Mouse (Mus musculus) midbrain, embryonic 14.5 days (tissue): ENCODE results near the gene Gm45716. TPM values are rescaled to one million over a fixed set of nuclear protein-coding genes. Genes with fewer than 3 reads are reported as not detected.
A peak's percentile ranks its signal among the peaks of the same experiment; 100 is the strongest.

Experiments used
- ATAC-seq: fragments of 200-750 bp; cut with Nextera tagmentation; 2 replicates; pipeline ENCODE4 v1.8.0; 2017; ENCODE audit warnings: moderate number of reproducible peaks, moderate library complexity; ENCODE audit not compliant: low FRiP score, low TSS enrichment
- DNase-seq: peaks from one replicate; pipeline ENCODE4 v3.0.0-alpha.2; 2015
- H3K27ac ChIP-seq: fragments of 300-500 bp; sonication (generic); replicated peaks from 2 replicates; pipeline ENCODE4 v1.5.1; 2014; ENCODE audit warnings: mild to moderate bottlenecking, low read depth, low read length, moderate library complexity
- H3K27me3 ChIP-seq: fragments of 300-500 bp; sonication (generic); 2 replicates; pipeline ENCODE4 v1.6.1; 2014; ENCODE audit warnings: low read length, control low read depth, mixed read lengths; ENCODE audit not compliant: control insufficient read depth, insufficient read depth
- H3K36me3 ChIP-seq: fragments of 300-500 bp; sonication (generic); 2 replicates; pipeline ENCODE4 v1.6.1; 2014; ENCODE audit warnings: low read length, control low read depth; ENCODE audit not compliant: control insufficient read depth, insufficient read depth
- H3K4me1 ChIP-seq: fragments of 300-500 bp; sonication (generic); 2 replicates; pipeline ENCODE4 v1.6.1; 2014; ENCODE audit warnings: mild to moderate bottlenecking, antibody characterized with exemption, low read length, control low read depth; ENCODE audit not compliant: control insufficient read depth, insufficient read depth
- H3K4me2 ChIP-seq: fragments of 300-500 bp; sonication (generic); 2 replicates; pipeline ENCODE4 v1.6.1; 2014; ENCODE audit warnings: mild to moderate bottlenecking, low read length, moderate library complexity
- H3K4me3 ChIP-seq: fragments of 300-500 bp; sonication (generic); replicated peaks from 2 replicates; pipeline ENCODE4 v1.5.1; 2014; ENCODE audit warnings: low read depth, low read length
- H3K9ac ChIP-seq: fragments of 300-500 bp; sonication (generic); replicated peaks from 2 replicates; pipeline ENCODE4 v1.6.1; 2014; ENCODE audit warnings: mild to moderate bottlenecking, low read length, moderate library complexity
- H3K9me3 ChIP-seq: fragments of 300-500 bp; sonication (generic); 2 replicates; pipeline ENCODE4 v1.6.1; 2016; ENCODE audit warnings: low read length, control low read depth, mixed read lengths; ENCODE audit not compliant: control insufficient read depth
- WGBS: fragments of 180-500 bp; shearing (Covaris S2); extraction: QIAGEN DNeasy Blood & Tissue Kit; methylation state at CpG from one replicate; pipeline ENCODE4 v1.1.7; 2014; 5-methylcytosine and 5-hydroxymethylcytosine counted together
- polyA plus RNA-seq: library from polyadenylated mRNA; unstranded; fragments of >200 nt; fragmentation: Nextera tagmentation; extraction: Ambion mirVana; gene quantifications from 2 replicates; pipeline ENCODE4 v1.2.1, GENCODE M21; 2014

The Gm45716 gene
- polyA plus RNA-seq, 1 experiment from 2014 or later = 29.6 TPM

GRCm38 (mm10) chr11:90195756-90196520 lies 8.5 kb downstream of the Gm45716 start:
- WGBS = 77% methylated on average over 11 of the region's 11 CpGs
- DNase-seq (peak; percentile 34), ATAC-seq (no peak)

GRCm38 (mm10) chr11:90196521-90197215 lies 9.2 kb downstream of the Gm45716 start:
- 88% methylated on average over 12 of the region's 12 CpGs for WGBS
- Histone ChIP-seq H3K4me1 (no peaks in the 10 kb centered on the region), H3K4me2 (no peak overlapping the region), H3K36me3 (no peaks in the 10 kb centered on the region), H3K9ac (no peak overlapping the region), H3K27me3 (no peaks in the 10 kb centered on the region), H3K9me3 (no peaks in the 10 kb centered on the region), H3K4me3 (no peak overlapping the region), H3K27ac (no peak overlapping the region)
- DNase-seq (no peak), ATAC-seq (no peak)

More at GRCm38 (mm10) chr11:90195756-90196520, 8.5 kb downstream of the Gm45716 start:
- Histone ChIP-seq H3K4me2 (no peak overlapping the region), H3K4me1 (no peaks in the 10 kb centered on the region), H3K27me3 (no peaks in the 10 kb centered on the region), H3K4me3 (no peak overlapping the region), H3K9ac (no peak overlapping the region), H3K9me3 (no peaks in the 10 kb centered on the region), H3K36me3 (no peaks in the 10 kb centered on the region), H3K27ac (no peak overlapping the region)

GRCm38 (mm10) chr11:90198048-90198447 lies 10.6 kb downstream of the Gm45716 start:
- H3K4me2 ChIP-seq = no peak overlapping the region
- no peaks in the 10 kb centered on the region for H3K9me3 ChIP-seq
- H3K27me3 ChIP-seq = no peaks in the 10 kb centered on the region
- ATAC-seq (no peak), DNase-seq (peak; percentile 32)
- H3K27ac ChIP-seq = no peak overlapping the region
- no peak overlapping the region for H3K9ac ChIP-seq
- H3K4me3 ChIP-seq = no peak overlapping the region
- WGBS = 19% methylated on average over 5 of the region's 5 CpGs
- no peaks in the 10 kb centered on the region for H3K36me3 ChIP-seq
- no peaks in the 10 kb centered on the region for H3K4me1 ChIP-seq

- no peak for DNase-seq
- no peak overlapping the region for H3K4me3 ChIP-seq
- no peaks in the 10 kb centered on the region for H3K9me3 ChIP-seq
- no peak overlapping the region for H3K4me2 ChIP-seq
- no peaks in the 10 kb centered on the region for H3K27me3 ChIP-seq
- ATAC-seq = no peak
- no peaks in the 10 kb centered on the region for H3K36me3 ChIP-seq
- H3K9ac ChIP-seq = no peak overlapping the region
- no peak overlapping the region for H3K27ac ChIP-seq
- WGBS = 86% methylated on average over 2 of the region's 2 CpGs
- H3K4me1 ChIP-seq = no peaks in the 10 kb centered on the region
Observed at GRCm38 (mm10) chr11:90200826-90201225, 13.3 kb downstream of the Gm45716 start.

GRCm38 (mm10) chr11:90214246-90214645 lies 26.8 kb downstream of the Gm45716 start:
- no peak for DNase-seq
- Histone ChIP-seq H3K27me3 (no peaks in the 10 kb centered on the region), H3K4me3 (no peak overlapping the region), H3K27ac (no peak overlapping the region), H3K9me3 (no peaks in the 10 kb centered on the region), H3K36me3 (no peaks in the 10 kb centered on the region), H3K4me2 (no peak overlapping the region), H3K4me1 (no peaks in the 10 kb centered on the region), H3K9ac (no peak overlapping the region)
- WGBS = 44% methylated on average over 7 of the region's 7 CpGs
- ATAC-seq = no peak

GRCm38 (mm10) chr11:90220022-90220645 lies 32.7 kb downstream of the Gm45716 start:
- Histone ChIP-seq H3K27me3 (no peaks in the 10 kb centered on the region), H3K4me3 (no peak overlapping the region), H3K36me3 (no peaks in the 10 kb centered on the region), H3K9me3 (no peaks in the 10 kb centered on the region), H3K9ac (no peak overlapping the region), H3K4me1 (no peaks in the 10 kb centered on the region), H3K4me2 (no peak overlapping the region), H3K27ac (no peak overlapping the region)
- ATAC-seq = no peak
- DNase-seq = no peak
- WGBS = 76% methylated on average over 6 of the region's 6 CpGs

- no peak overlapping the region for H3K4me2 ChIP-seq
- no peak for DNase-seq
- H3K9ac ChIP-seq = no peak overlapping the region
- no peaks in the 10 kb centered on the region for H3K4me1 ChIP-seq
- no peaks in the 10 kb centered on the region for H3K27me3 ChIP-seq
- no peak overlapping the region for H3K27ac ChIP-seq
- 46% methylated on average over 2 of the region's 2 CpGs for WGBS
- no peaks in the 10 kb centered on the region for H3K36me3 ChIP-seq
- H3K4me3 ChIP-seq = no peak overlapping the region
- H3K9me3 ChIP-seq = no peaks in the 10 kb centered on the region
- ATAC-seq = no peak
Observed at GRCm38 (mm10) chr11:90220750-90221149, 33.3 kb downstream of the Gm45716 start.

GRCm38 (mm10) chr11:90224914-90225470 lies 37.5 kb downstream of the Gm45716 start:
- Histone ChIP-seq H3K9me3 (no peaks in the 10 kb centered on the region), H3K4me3 (no peak overlapping the region), H3K36me3 (no peaks in the 10 kb centered on the region), H3K27me3 (no peaks in the 10 kb centered on the region), H3K9ac (no peak overlapping the region), H3K4me1 (no peaks in the 10 kb centered on the region), H3K27ac (no peak overlapping the region), H3K4me2 (no peak overlapping the region)
- ATAC-seq (no peak), DNase-seq (no peak)
- WGBS = 89% methylated on average over 11 of the region's 11 CpGs
